Mouse (Mus musculus): ENCODE data around the gene Phf12. TPM values are rescaled to one million over a fixed set of nuclear protein-coding genes. Genes with fewer than 3 reads are reported as not detected.
"Not testable (repeated sequence)": the region's sequence is repeated elsewhere in the genome, so short reads cannot be mapped to it uniquely, and the experiment has no call there.

Phf12 gene
- total RNA-seq, 2 experiments from 2014 or later = 42.9 to 55.3 TPM

- peak; percentile 97 for DNase-seq
These were observed 49.6 kb downstream of the Phf12 start, which contains the start of gene Dhrs13 for GRCm38 (mm10) chr11:78031947-78032808. Gene Dhrs13, plus strand, starts transcription at chr11:78032280.

- DNase-seq = no peak
These were observed 50.2 kb downstream of the Phf12 start for GRCm38 (mm10) chr11:78032809-78033195.

GRCm38 (mm10) chr11:78033931-78034617 lies 51.5 kb downstream of the Phf12 start:
- peak; percentile 46 for DNase-seq

- DNase-seq = no peak
These were observed 54.2 kb downstream of the Phf12 start for GRCm38 (mm10) chr11:78036791-78037190.

GRCm38 (mm10) chr11:78037831-78038752 lies 55.5 kb downstream of the Phf12 start, which contains the start of gene Flot2:
Gene Flot2, plus strand, starts transcription at chr11:78037931.
- peak; percentile 82 for DNase-seq

GRCm38 (mm10) chr11:78040878-78041277 lies 58.3 kb downstream of the Phf12 start:
- DNase-seq = no peak

- DNase-seq = not testable (repeated sequence)
These were observed 59.8 kb downstream of the Phf12 start for GRCm38 (mm10) chr11:78042290-78042870.

GRCm38 (mm10) chr11:78044758-78045251 lies 62.3 kb downstream of the Phf12 start:
- DNase-seq = peak; percentile 93

- DNase-seq = not testable (repeated sequence)
These were observed 66.1 kb downstream of the Phf12 start for GRCm38 (mm10) chr11:78048637-78049036.

- DNase-seq = no peak
These were observed 70.5 kb downstream of the Phf12 start for GRCm38 (mm10) chr11:78053078-78053477.

GRCm38 (mm10) chr11:78056946-78057345 lies 74.4 kb downstream of the Phf12 start:
- DNase-seq = no peak

GRCm38 (mm10) chr11:78059833-78060757 lies 77.5 kb downstream of the Phf12 start:
- DNase-seq = peak; percentile 88

- DNase-seq = no peak
These were observed 80.0 kb downstream of the Phf12 start for GRCm38 (mm10) chr11:78062563-78062962.

GRCm38 (mm10) chr11:78065906-78066305 lies 83.4 kb downstream of the Phf12 start:
- DNase-seq = no peak

- no peak for DNase-seq
These were observed 84.1 kb downstream of the Phf12 start for GRCm38 (mm10) chr11:78066641-78067040.

GRCm38 (mm10) chr11:78067566-78067965 lies 85.0 kb downstream of the Phf12 start:
- DNase-seq = no peak

- DNase-seq = no peak
These were observed 86.6 kb downstream of the Phf12 start for GRCm38 (mm10) chr11:78069130-78069529.

GRCm38 (mm10) chr11:78069646-78070045 lies 87.1 kb downstream of the Phf12 start:
- no peak for DNase-seq

GRCm38 (mm10) chr11:78071938-78072337 lies 89.4 kb downstream of the Phf12 start:
- DNase-seq = no peak

GRCm38 (mm10) chr11:78072425-78073130 lies 90.0 kb downstream of the Phf12 start:
- no peak for DNase-seq
